Mouse (Mus musculus) kidney, embryonic 16.5 days (tissue): Measurements from ENCODE around the gene Zmym2. TPM values are rescaled to one million over a fixed set of nuclear protein-coding genes. Genes with fewer than 3 reads are reported as not detected.

ENCODE experiments used
- ATAC-seq: fragments of 200-750 bp; cut with Nextera tagmentation; 2 replicates; pipeline ENCODE4 v1.8.0; 2017; ENCODE audit warnings: moderate TSS enrichment; ENCODE audit not compliant: low FRiP score, low TSS enrichment
- H3K27ac ChIP-seq: fragments of 300-500 bp; sonication (generic); 2 replicates; pipeline ENCODE4 v1.5.1; 2014; ENCODE audit warnings: low read length
- H3K27me3 ChIP-seq: fragments of 300-500 bp; sonication (generic); 2 replicates; pipeline ENCODE4 v1.6.1; 2014; ENCODE audit warnings: low read length, control low read depth, mixed read lengths; ENCODE audit not compliant: insufficient read depth
- H3K36me3 ChIP-seq: fragments of 300-500 bp; sonication (generic); 2 replicates; pipeline ENCODE4 v1.6.1; 2014; ENCODE audit warnings: low read length, control low read depth, mixed read lengths; ENCODE audit not compliant: insufficient read depth
- H3K4me1 ChIP-seq: fragments of 300-500 bp; sonication (generic); 2 replicates; pipeline ENCODE4 v1.6.1; 2014; ENCODE audit warnings: low read length, control low read depth, mixed read lengths; ENCODE audit not compliant: insufficient read depth
- H3K4me2 ChIP-seq: fragments of 300-500 bp; sonication (generic); replicated peaks from 2 replicates; pipeline ENCODE4 v1.6.1; 2014; ENCODE audit warnings: low read depth, low read length
- H3K4me3 ChIP-seq: fragments of 300-500 bp; sonication (generic); 2 replicates; pipeline ENCODE4 v1.5.1; 2014; ENCODE audit warnings: mild to moderate bottlenecking, low read length
- H3K9ac ChIP-seq: fragments of 300-500 bp; sonication (generic); replicated peaks from 2 replicates; pipeline ENCODE4 v1.6.1; 2014; ENCODE audit warnings: low read length
- H3K9me3 ChIP-seq: fragments of 300-500 bp; sonication (generic); 2 replicates; pipeline ENCODE4 v1.6.1; 2016; ENCODE audit warnings: low read length, control low read depth
- WGBS: fragments of 180-500 bp; shearing (Covaris S2); extraction: QIAGEN DNeasy Blood & Tissue Kit; methylation state at CpG from one replicate; pipeline ENCODE4 v1.1.7; 2014; 5-methylcytosine and 5-hydroxymethylcytosine counted together
- polyA plus RNA-seq: library from polyadenylated mRNA; unstranded; fragments of >200 nt; fragmentation: Nextera tagmentation; extraction: Ambion mirVana; gene quantifications from 2 replicates; pipeline ENCODE4 v1.2.1, GENCODE M21; 2015

Zmym2 gene
- polyA plus RNA-seq, 1 experiment from 2014 or later: 50.7 TPM

GRCm38 (mm10) chr14:56899656-56900055 lies 13.2 kb downstream of the Zmym2 start:
- H3K9ac ChIP-seq: no peak overlapping the region
- H3K4me1 ChIP-seq: no peaks in the 10 kb centered on the region
- no peak overlapping the region for H3K4me3 ChIP-seq
- peaks cover 18% of the 10 kb centered on the region for H3K36me3 ChIP-seq
- H3K9me3 ChIP-seq: 0 out of 2 replicates have a peak, but pooled peaks cover 3% of the 10 kb centered on the region
- H3K27ac ChIP-seq: no peak overlapping the region
- H3K27me3 ChIP-seq: no peaks in the 10 kb centered on the region
- no peak for ATAC-seq
- H3K4me2 ChIP-seq: no peak overlapping the region

GRCm38 (mm10) chr14:56903039-56903438 lies 16.6 kb downstream of the Zmym2 start:
- Histone ChIP-seq H3K9ac (no peak overlapping the region), H3K36me3 (peaks cover 28% of the 10 kb centered on the region), H3K4me2 (no peak overlapping the region), H3K4me3 (no peak overlapping the region), H3K27me3 (no peaks in the 10 kb centered on the region), H3K4me1 (no peaks in the 10 kb centered on the region), H3K9me3 (no peaks in the 10 kb centered on the region), H3K27ac (no peak overlapping the region)
- WGBS: 87% methylated on average over 6 of the region's 6 CpGs
- no peak for ATAC-seq

GRCm38 (mm10) chr14:56905696-56906095 lies 19.2 kb downstream of the Zmym2 start:
- no peaks in the 10 kb centered on the region for H3K4me1 ChIP-seq
- H3K4me3 ChIP-seq: no peak overlapping the region
- peaks cover 25% of the 10 kb centered on the region for H3K36me3 ChIP-seq
- H3K9me3 ChIP-seq: no peaks in the 10 kb centered on the region
- no peak overlapping the region for H3K9ac ChIP-seq
- WGBS: 97% methylated on average over 1 of the region's 1 CpGs
- no peak for ATAC-seq
- H3K27ac ChIP-seq: no peak overlapping the region
- no peaks in the 10 kb centered on the region for H3K27me3 ChIP-seq
- no peak overlapping the region for H3K4me2 ChIP-seq

- no peaks in the 10 kb centered on the region for H3K4me1 ChIP-seq
- WGBS: 58% methylated on average over 3 of the region's 3 CpGs
- H3K9ac ChIP-seq: no peak overlapping the region
- peaks cover 21% of the 10 kb centered on the region for H3K36me3 ChIP-seq
- H3K4me2 ChIP-seq: no peak overlapping the region
- H3K4me3 ChIP-seq: no peak overlapping the region
- H3K9me3 ChIP-seq: no peaks in the 10 kb centered on the region
- no peak overlapping the region for H3K27ac ChIP-seq
- H3K27me3 ChIP-seq: no peaks in the 10 kb centered on the region
- ATAC-seq: no peak
Observed at GRCm38 (mm10) chr14:56918532-56918931, 32.1 kb downstream of the Zmym2 start.

GRCm38 (mm10) chr14:56935481-56935880 lies 49.0 kb downstream of the Zmym2 start:
- no peak overlapping the region for H3K4me3 ChIP-seq
- no peak for ATAC-seq
- H3K9me3 ChIP-seq: no peaks in the 10 kb centered on the region
- peaks cover 24% of the 10 kb centered on the region for H3K36me3 ChIP-seq
- H3K27me3 ChIP-seq: no peaks in the 10 kb centered on the region
- H3K4me2 ChIP-seq: no peak overlapping the region
- H3K4me1 ChIP-seq: no peaks in the 10 kb centered on the region
- no peak overlapping the region for H3K27ac ChIP-seq
- WGBS: 79% methylated on average over 6 of the region's 6 CpGs
- no peak overlapping the region for H3K9ac ChIP-seq

GRCm38 (mm10) chr14:56939903-56940302 lies 53.5 kb downstream of the Zmym2 start:
- H3K36me3 ChIP-seq: peaks cover 35% of the 10 kb centered on the region
- no peak overlapping the region for H3K9ac ChIP-seq
- no peaks in the 10 kb centered on the region for H3K27me3 ChIP-seq
- 90% methylated on average over 1 of the region's 1 CpGs for WGBS
- H3K4me1 ChIP-seq: no peaks in the 10 kb centered on the region
- no peaks in the 10 kb centered on the region for H3K9me3 ChIP-seq
- H3K4me2 ChIP-seq: no peak overlapping the region
- H3K27ac ChIP-seq: no peak overlapping the region
- ATAC-seq: no peak
- no peak overlapping the region for H3K4me3 ChIP-seq

GRCm38 (mm10) chr14:56952928-56953327 lies 66.5 kb downstream of the Zmym2 start:
- Histone ChIP-seq H3K4me1 (no peaks in the 10 kb centered on the region), H3K9me3 (no peaks in the 10 kb centered on the region), H3K27me3 (no peaks in the 10 kb centered on the region), H3K9ac (no peak overlapping the region), H3K36me3 (peaks cover 40% of the 10 kb centered on the region; the same call in 1 of the 2 replicates), H3K4me2 (no peak overlapping the region), H3K4me3 (no peak overlapping the region), H3K27ac (no peak overlapping the region)
- no peak for ATAC-seq
- 96% methylated on average over 4 of the region's 4 CpGs for WGBS

- H3K27ac ChIP-seq: no peak overlapping the region
- no peak overlapping the region for H3K9ac ChIP-seq
- H3K4me1 ChIP-seq: no peaks in the 10 kb centered on the region
- no peaks in the 10 kb centered on the region for H3K9me3 ChIP-seq
- no peaks in the 10 kb centered on the region for H3K27me3 ChIP-seq
- ATAC-seq: no peak
- H3K36me3 ChIP-seq: peaks cover 33% of the 10 kb centered on the region; the same call in 1 of the 2 replicates
- H3K4me2 ChIP-seq: no peak overlapping the region
- H3K4me3 ChIP-seq: no peak overlapping the region
Observed at GRCm38 (mm10) chr14:56954393-56954792, 67.9 kb downstream of the Zmym2 start.

- no peak overlapping the region for H3K27ac ChIP-seq
- H3K4me1 ChIP-seq: no peaks in the 10 kb centered on the region
- no peaks in the 10 kb centered on the region for H3K9me3 ChIP-seq
- H3K4me2 ChIP-seq: no peak overlapping the region
- WGBS: 69% methylated on average over 2 of the region's 2 CpGs
- ATAC-seq: no peak
- H3K4me3 ChIP-seq: no peak overlapping the region
- H3K27me3 ChIP-seq: no peaks in the 10 kb centered on the region
- peaks cover 13% of the 10 kb centered on the region; the same call in 1 of the 2 replicates for H3K36me3 ChIP-seq
- no peak overlapping the region for H3K9ac ChIP-seq
Observed at GRCm38 (mm10) chr14:56963969-56964734, 77.7 kb downstream of the Zmym2 start.

GRCm38 (mm10) chr14:56969653-56970052 lies 83.2 kb downstream of the Zmym2 start:
- H3K4me1 ChIP-seq: no peaks in the 10 kb centered on the region
- no peak overlapping the region for H3K9ac ChIP-seq
- H3K36me3 ChIP-seq: no peaks in the 10 kb centered on the region
- no peaks in the 10 kb centered on the region for H3K9me3 ChIP-seq
- WGBS: 62% methylated on average over 8 of the region's 8 CpGs
- no peak for ATAC-seq
- no peak overlapping the region for H3K27ac ChIP-seq
- H3K4me2 ChIP-seq: no peak overlapping the region
- H3K27me3 ChIP-seq: no peaks in the 10 kb centered on the region
- no peak overlapping the region for H3K4me3 ChIP-seq
